Mouse (Mus musculus): ENCODE results near the gene Tbc1d10c. TPM values are rescaled to one million over a fixed set of nuclear protein-coding genes. Genes with fewer than 3 reads are reported as not detected.

The Tbc1d10c gene
- 3.3 and 3.4 TPM in 2 replicates for polyA plus RNA-seq (2014; fragmentation: Nextera tagmentation; extraction: Ambion mirVana)

DNA sequence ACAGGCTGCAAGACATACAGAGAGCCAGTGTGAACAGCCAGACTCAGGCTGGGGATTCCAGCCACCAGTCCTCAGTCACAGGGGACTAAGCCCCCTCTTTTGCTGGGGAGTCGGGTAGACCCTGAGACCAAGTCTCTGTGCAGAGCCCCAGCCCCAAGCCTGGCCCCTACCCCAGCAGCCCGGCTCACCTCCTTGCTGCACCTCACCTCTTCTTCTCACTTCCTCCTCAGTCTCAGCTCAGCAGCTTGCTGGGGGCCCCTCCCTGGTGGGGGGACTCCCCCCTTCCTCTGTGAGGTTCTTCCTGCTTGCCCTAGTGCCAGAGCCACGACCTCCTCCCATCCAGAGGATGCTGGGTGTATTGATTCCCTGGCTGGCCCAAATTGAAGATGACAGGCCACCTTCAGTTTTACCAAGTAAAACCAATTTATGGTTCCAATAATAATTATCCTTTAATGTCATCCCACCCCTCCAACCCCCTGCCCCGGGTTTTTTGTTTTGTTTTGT, at the start of gene Tbc1d10c:
Gene Tbc1d10c (minus strand): TSS at position 454 of the 504 bp plus-strand sequence.
- no peaks in the 10 kb centered on the region for H3K9me3 ChIP-seq (ENCODE audit: control insufficient read depth, low read length)
- H3K36me3 ChIP-seq (ENCODE audit: control insufficient read depth, insufficient read depth, low read length) = peaks cover 25% of the 10 kb centered on the region
- no peak for ATAC-seq (replicated peaks; ENCODE audit: low FRiP score)
- no peaks in the 10 kb centered on the region for H3K27me3 ChIP-seq (replicated peaks; ENCODE audit: control insufficient read depth, insufficient read depth, low read length)
- no peak for DNase-seq (ENCODE audit: low spot score)
- peak within 1 kb of the TSS; percentile 90 for H3K27ac ChIP-seq (ENCODE audit: low read depth, low read length)
- H3K4me3 ChIP-seq (ENCODE audit: low read depth, low read length) = peak within 1 kb of the TSS; percentile 95
- H3K4me2 ChIP-seq = peak within 1 kb of the TSS; percentile 95
- WGBS = 46% methylated on average over 4 of the region's 4 CpGs
- peaks cover 33% of the 10 kb centered on the region for H3K4me1 ChIP-seq (replicated peaks; ENCODE audit: control insufficient read depth, insufficient read depth, low read length)
- H3K9ac ChIP-seq (ENCODE audit: low read depth, low read length) = peak within 1 kb of the TSS; percentile 98

DNA sequence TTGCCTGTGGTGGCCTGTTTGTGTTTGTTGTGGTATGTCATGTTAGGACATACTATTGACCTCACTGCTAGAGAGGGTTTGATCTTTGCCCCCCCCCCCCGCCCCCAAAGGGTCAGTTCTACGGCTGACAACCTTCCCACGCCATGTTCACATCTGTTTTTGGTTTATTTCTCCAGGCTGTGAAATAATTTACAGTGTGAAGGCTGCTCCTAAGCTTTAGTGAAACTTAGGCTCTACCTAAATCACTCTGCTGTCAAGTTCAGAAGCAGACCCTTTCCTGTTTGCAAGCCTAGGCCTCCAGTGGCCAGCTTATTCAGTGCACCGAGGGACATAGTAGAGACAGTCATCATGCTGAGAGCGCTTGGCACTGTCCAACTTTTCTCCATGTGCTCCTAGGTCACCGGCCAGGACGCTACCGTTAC, 49.2 kb upstream of the Tbc1d10c start:
- DNase-seq (ENCODE audit: low spot score) = no peak

DNA sequence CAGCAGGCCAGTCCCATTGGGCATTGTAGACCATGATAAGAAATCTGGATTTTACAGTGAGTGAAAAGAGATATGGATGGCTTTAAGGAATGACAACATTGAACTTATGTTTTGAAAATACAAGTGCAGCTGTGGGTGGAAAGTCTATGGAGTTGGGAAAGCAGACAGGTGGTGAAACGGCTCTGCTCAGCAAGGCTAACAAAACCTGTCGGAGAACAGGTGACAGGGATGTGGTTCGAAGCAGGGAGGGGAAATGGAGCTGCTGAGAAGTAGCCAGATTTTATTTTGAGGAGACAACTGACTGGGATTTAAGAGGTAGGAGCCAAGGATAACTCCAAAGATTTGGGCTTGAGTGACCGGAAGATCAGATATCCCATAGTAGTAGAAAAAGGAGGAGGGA, 43.5 kb upstream of the Tbc1d10c start:
- DNase-seq (ENCODE audit: low spot score) (no peak), ATAC-seq (replicated peaks; ENCODE audit: low FRiP score) (no peak)
- no peaks in the 10 kb centered on the region for H3K36me3 ChIP-seq (ENCODE audit: control insufficient read depth, insufficient read depth, low read length)
- H3K27me3 ChIP-seq (replicated peaks; ENCODE audit: control insufficient read depth, insufficient read depth, low read length) = no peaks in the 10 kb centered on the region
- H3K4me2 ChIP-seq = no peak overlapping the region
- H3K4me1 ChIP-seq (replicated peaks; ENCODE audit: control insufficient read depth, insufficient read depth, low read length) = peaks cover 4% of the 10 kb centered on the region
- 71% methylated on average over 4 of the region's 4 CpGs for WGBS
- H3K27ac ChIP-seq (ENCODE audit: low read depth, low read length) = no peak overlapping the region
- H3K9me3 ChIP-seq (ENCODE audit: control insufficient read depth, low read length) = no peaks in the 10 kb centered on the region
- no peak overlapping the region for H3K4me3 ChIP-seq (ENCODE audit: low read depth, low read length)
- H3K9ac ChIP-seq (ENCODE audit: low read depth, low read length) = no peak overlapping the region

More for the DNA sequence above, 49.2 kb upstream of the Tbc1d10c start:
- H3K4me2 ChIP-seq = no peak overlapping the region
- 53% methylated on average over 8 of the region's 8 CpGs for WGBS
- H3K36me3 ChIP-seq (ENCODE audit: control insufficient read depth, insufficient read depth, low read length) = no peaks in the 10 kb centered on the region
- no peaks in the 10 kb centered on the region for H3K27me3 ChIP-seq (replicated peaks; ENCODE audit: control insufficient read depth, insufficient read depth, low read length)
- no peak overlapping the region for H3K9ac ChIP-seq (ENCODE audit: low read depth, low read length)
- H3K4me1 ChIP-seq (replicated peaks; ENCODE audit: control insufficient read depth, insufficient read depth, low read length) = no peaks in the 10 kb centered on the region
- no peak overlapping the region for H3K4me3 ChIP-seq (ENCODE audit: low read depth, low read length)
- H3K27ac ChIP-seq (ENCODE audit: low read depth, low read length) = no peak overlapping the region
- no peak for ATAC-seq (replicated peaks; ENCODE audit: low FRiP score)
- no peaks in the 10 kb centered on the region for H3K9me3 ChIP-seq (ENCODE audit: control insufficient read depth, low read length)

DNA sequence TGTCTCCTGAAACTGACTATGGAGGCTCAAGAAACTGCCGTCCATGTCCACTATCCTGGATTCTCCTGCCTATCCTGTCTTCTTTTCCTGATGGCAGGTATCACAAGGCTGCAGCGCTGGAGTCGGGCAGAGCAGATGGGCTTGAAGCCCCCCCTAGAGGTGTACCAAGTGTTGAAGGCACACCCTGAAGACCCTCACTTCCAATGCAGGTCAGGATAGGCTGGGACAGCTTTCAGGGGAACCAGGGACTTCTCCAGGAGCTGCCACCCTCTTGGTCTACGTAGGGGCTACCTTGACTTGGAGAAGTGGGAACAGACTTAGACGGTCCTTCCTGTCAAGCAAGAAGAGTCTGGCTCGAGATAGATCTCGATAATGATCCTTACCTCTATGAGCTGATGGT, 41.6 kb upstream of the Tbc1d10c start:
- Histone ChIP-seq H3K4me1 (replicated peaks; ENCODE audit: control insufficient read depth, insufficient read depth, low read length) (peaks cover 4% of the 10 kb centered on the region), H3K27me3 (replicated peaks; ENCODE audit: control insufficient read depth, insufficient read depth, low read length) (no peaks in the 10 kb centered on the region), H3K4me2 (peak overlapping the region; percentile 66), H3K36me3 (ENCODE audit: control insufficient read depth, insufficient read depth, low read length) (no peaks in the 10 kb centered on the region), H3K4me3 (ENCODE audit: low read depth, low read length) (peak overlapping the region; percentile 64; the same call in 1 of the 2 replicates), H3K9me3 (ENCODE audit: control insufficient read depth, low read length) (no peaks in the 10 kb centered on the region), H3K27ac (ENCODE audit: low read depth, low read length) (no peak overlapping the region), H3K9ac (ENCODE audit: low read depth, low read length) (no peak overlapping the region)
- DNase-seq (ENCODE audit: low spot score) = no peak
- 72% methylated on average over 7 of the region's 7 CpGs for whole genome bisulfite sequencing
- ATAC-seq (replicated peaks; ENCODE audit: low FRiP score) = no peak

DNA sequence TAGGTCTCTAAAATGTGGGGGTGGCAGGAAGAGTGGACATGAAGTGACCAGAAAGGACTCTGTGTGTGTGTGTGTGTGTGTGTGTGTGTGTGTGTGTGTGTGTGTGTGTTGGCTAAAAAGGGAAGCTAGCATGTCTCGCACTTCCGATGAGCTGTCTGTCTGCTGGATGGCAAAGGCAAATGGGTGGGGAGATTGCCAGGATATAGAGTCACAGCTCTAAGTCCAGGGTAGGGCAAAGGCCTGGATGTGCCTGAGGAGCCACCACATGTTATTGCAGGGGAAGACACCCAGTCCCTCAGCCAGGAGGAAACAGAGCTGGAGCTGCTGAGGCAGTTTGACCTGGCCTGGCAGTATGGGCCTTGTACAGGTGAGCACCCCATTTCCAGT, 41.1 kb upstream of the Tbc1d10c start:
- H3K27me3 ChIP-seq (replicated peaks; ENCODE audit: control insufficient read depth, insufficient read depth, low read length) = no peaks in the 10 kb centered on the region
- peaks cover 4% of the 10 kb centered on the region for H3K4me1 ChIP-seq (replicated peaks; ENCODE audit: control insufficient read depth, insufficient read depth, low read length)
- H3K4me2 ChIP-seq = peak overlapping the region; percentile 66
- peak overlapping the region; percentile 64 for H3K4me3 ChIP-seq (ENCODE audit: low read depth, low read length)
- H3K27ac ChIP-seq (ENCODE audit: low read depth, low read length) = peak overlapping the region; percentile 72
- DNase-seq (ENCODE audit: low spot score) (no peak), ATAC-seq (replicated peaks; ENCODE audit: low FRiP score) (0 out of 2 replicates have a peak, but pooled peaks have one; percentile 9)
- no peaks in the 10 kb centered on the region for H3K9me3 ChIP-seq (ENCODE audit: control insufficient read depth, low read length)
- H3K9ac ChIP-seq (ENCODE audit: low read depth, low read length) = peak overlapping the region; percentile 58; the same call in 1 of the 2 replicates
- 13% methylated on average over 2 of the region's 2 CpGs for WGBS
- H3K36me3 ChIP-seq (ENCODE audit: control insufficient read depth, insufficient read depth, low read length) = no peaks in the 10 kb centered on the region

DNA sequence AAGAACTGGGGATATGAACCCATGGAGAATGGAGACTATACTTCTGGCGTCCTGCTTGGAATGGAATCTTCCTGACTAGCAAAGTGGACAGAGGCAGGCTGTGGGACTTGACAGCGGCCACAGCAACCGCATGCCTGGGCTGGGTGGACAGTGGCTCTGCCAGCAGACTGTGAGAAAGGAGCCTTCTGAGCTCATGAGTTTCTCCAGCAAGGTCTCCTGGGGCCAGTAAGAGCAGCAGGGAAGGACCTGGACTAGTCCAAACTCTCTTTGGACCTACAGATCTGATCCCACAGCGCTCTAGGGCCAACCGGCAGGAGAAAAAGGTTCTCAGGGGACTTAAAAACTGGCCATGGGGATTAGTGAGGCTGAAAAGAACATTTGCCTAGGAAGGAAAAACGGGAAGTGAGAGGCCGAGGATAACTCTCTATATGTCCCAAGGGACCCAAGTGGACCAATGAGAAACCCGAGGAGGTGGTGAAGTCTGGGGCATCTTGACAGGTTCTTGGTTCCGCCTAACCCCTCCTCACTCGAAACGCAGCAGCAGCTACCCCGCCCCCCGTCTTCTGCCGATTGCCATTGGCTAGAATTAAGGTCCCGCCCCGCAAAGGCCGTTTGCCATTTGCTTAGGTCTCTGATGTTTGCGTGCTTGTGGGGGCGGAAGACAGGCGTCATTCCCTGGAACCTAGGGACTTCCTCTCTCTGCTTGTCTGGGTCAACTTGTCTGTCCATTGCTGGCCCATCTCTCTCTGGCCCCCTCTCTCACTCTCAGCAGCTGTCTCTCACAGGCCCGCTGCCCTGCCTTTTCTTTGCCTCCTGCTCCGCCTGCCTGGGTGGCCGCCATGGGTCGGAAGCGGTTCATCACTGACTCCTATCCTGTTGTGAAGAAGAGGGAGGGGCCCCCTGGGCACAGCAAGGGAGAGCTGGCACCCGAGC, 40.4 kb upstream of the Tbc1d10c start, which contains the start of gene Pold4:
Gene Pold4 (plus strand): TSS at position 647 of the 933 bp plus-strand sequence.
- Histone ChIP-seq H3K27me3 (replicated peaks; ENCODE audit: control insufficient read depth, insufficient read depth, low read length) (peaks cover 3% of the 10 kb centered on the region; the same call in 1 of the 2 replicates), H3K4me1 (replicated peaks; ENCODE audit: control insufficient read depth, insufficient read depth, low read length) (peaks cover 4% of the 10 kb centered on the region), H3K4me2 (peak within 1 kb of the TSS; percentile 66), H3K9me3 (ENCODE audit: control insufficient read depth, low read length) (no peaks in the 10 kb centered on the region), H3K36me3 (ENCODE audit: control insufficient read depth, insufficient read depth, low read length) (no peaks in the 10 kb centered on the region), H3K4me3 (ENCODE audit: low read depth, low read length) (peak within 1 kb of the TSS; percentile 64), H3K9ac (ENCODE audit: low read depth, low read length) (peak within 1 kb of the TSS; percentile 58), H3K27ac (ENCODE audit: low read depth, low read length) (peak within 1 kb of the TSS; percentile 72)
- DNase-seq (ENCODE audit: low spot score) (peak; percentile 91), ATAC-seq (replicated peaks; ENCODE audit: low FRiP score) (peak; percentile 93)
- WGBS = 13% methylated on average over 26 of the region's 26 CpGs

DNA sequence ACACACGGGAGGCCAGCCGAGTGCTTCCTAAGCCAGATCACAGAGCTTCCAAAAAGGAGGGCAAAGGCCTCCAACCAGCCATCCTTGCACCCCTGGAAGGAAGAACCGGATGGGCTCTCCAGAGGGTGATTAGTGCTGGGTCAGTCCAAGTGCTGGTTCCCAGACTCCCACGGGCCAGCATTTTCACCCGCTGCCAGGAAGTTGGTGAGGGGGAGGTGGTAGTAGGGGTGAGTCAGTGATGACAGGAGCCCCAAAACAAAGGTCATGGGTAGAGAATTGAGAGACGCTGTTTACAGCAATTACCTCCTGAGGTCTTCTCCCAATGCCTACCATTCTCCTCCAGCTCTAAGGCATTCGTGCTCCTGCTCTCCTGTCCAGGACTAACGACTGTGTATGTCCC, 39.3 kb upstream of the Tbc1d10c start:
- Histone ChIP-seq H3K4me1 (replicated peaks; ENCODE audit: control insufficient read depth, insufficient read depth, low read length) (peaks cover 4% of the 10 kb centered on the region), H3K36me3 (ENCODE audit: control insufficient read depth, insufficient read depth, low read length) (no peaks in the 10 kb centered on the region), H3K27me3 (replicated peaks; ENCODE audit: control insufficient read depth, insufficient read depth, low read length) (peaks cover 3% of the 10 kb centered on the region; the same call in 1 of the 2 replicates), H3K4me2 (no peak overlapping the region), H3K9ac (ENCODE audit: low read depth, low read length) (no peak overlapping the region), H3K9me3 (ENCODE audit: control insufficient read depth, low read length) (no peaks in the 10 kb centered on the region), H3K27ac (ENCODE audit: low read depth, low read length) (no peak overlapping the region), H3K4me3 (ENCODE audit: low read depth, low read length) (no peak overlapping the region)
- ATAC-seq (replicated peaks; ENCODE audit: low FRiP score) (no peak), DNase-seq (ENCODE audit: low spot score) (no peak)
- WGBS = 71% methylated on average over 8 of the region's 8 CpGs

DNA sequence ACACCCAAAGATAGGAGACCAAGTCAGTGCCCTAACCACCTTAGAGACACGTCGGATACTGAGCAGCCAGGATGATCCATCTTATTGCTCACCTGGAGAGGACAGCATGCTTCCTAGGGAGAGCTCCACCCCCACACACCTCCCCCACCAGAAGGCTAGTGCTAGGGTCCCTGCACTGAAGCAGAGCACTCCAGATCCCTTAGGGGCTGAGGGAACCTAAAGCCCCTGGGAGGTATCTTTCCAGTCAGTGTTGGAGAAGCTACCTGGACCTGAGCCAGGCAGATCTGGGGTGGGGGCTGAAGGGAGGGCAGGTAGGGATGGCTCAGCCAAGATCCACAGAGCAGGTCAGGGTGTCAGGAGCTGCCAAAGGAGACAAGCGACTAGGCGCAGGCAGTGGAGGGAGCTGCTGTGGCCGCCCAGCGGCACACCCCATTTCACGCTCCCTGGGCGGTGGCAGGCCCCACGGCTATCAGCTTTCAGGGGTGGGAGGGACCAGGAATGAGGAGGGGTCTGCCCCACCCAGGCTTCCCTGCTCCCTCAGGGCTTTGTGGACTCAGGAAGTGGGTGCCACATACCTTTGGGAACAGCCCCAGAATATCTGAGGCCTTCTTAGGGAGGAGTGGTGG, 38.5 kb upstream of the Tbc1d10c start:
- Histone ChIP-seq H3K9me3 (ENCODE audit: control insufficient read depth, low read length) (no peaks in the 10 kb centered on the region), H3K4me1 (replicated peaks; ENCODE audit: control insufficient read depth, insufficient read depth, low read length) (peaks cover 4% of the 10 kb centered on the region), H3K27me3 (replicated peaks; ENCODE audit: control insufficient read depth, insufficient read depth, low read length) (peaks cover 3% of the 10 kb centered on the region; the same call in 1 of the 2 replicates), H3K4me2 (no peak overlapping the region), H3K27ac (ENCODE audit: low read depth, low read length) (no peak overlapping the region), H3K9ac (ENCODE audit: low read depth, low read length) (no peak overlapping the region), H3K36me3 (ENCODE audit: control insufficient read depth, insufficient read depth, low read length) (no peaks in the 10 kb centered on the region), H3K4me3 (ENCODE audit: low read depth, low read length) (no peak overlapping the region)
- no peak for DNase-seq (ENCODE audit: low spot score)
- no peak for ATAC-seq (replicated peaks; ENCODE audit: low FRiP score)
- WGBS = 52% methylated on average over 9 of the region's 9 CpGs

All from liver, embryonic 11.5 days (tissue).